Mouse (Mus musculus): Measurements from ENCODE around the gene Kpna2.

DNA sequence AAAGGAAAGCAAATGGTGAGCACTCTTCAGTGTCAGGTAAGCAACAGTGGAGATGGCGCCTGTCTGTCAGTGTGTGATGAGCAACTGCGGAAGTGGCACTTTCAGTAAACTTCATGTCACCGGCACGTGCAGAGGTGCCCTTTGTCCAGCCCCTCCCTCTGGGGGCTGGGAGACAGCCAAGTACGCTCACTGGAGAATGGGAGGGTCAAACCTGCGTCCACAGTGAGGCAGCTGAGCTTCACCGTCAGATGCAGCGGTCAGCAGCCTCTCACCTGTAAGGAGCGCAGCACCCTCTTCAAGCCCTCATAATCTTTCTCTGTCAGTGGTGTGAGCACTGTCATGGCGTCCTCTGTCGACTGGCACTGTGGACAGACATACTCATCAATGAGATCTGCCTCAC, 44.0 kb upstream of the Kpna2 start:
- TF ChIP-seq GATA1 (IDR thresholded peaks at IDR 0.05; ENCODE audit: borderline replicate concordance, low read length) (no peak), FLI1 (IDR thresholded peaks at IDR 0.05; ENCODE audit: low read length) (no peak)

Measured in megakaryocyte, embryonic 14.5 days (primary cell).